Mouse (Mus musculus) hindbrain, embryonic 12.5 days (tissue): ENCODE measurements around the gene Vmn2r42. TPM values are rescaled to one million over a fixed set of nuclear protein-coding genes. Genes with fewer than 3 reads are reported as not detected.
"Not testable (repeated sequence)": the region's sequence is repeated elsewhere in the genome, so short reads cannot be mapped to it uniquely, and the experiment has no call there.

Experiments
- ATAC-seq: fragments of 200-750 bp; cut with Nextera tagmentation; 2 replicates; pipeline ENCODE4 v1.8.0; 2017; ENCODE audit warnings: moderate TSS enrichment; ENCODE audit not compliant: low FRiP score
- H3K27ac ChIP-seq: fragments of 300-500 bp; sonication (generic); 2 replicates; pipeline ENCODE4 v1.5.1; 2016; ENCODE audit warnings: mild to moderate bottlenecking
- H3K27me3 ChIP-seq: fragments of 300-500 bp; sonication (generic); 2 replicates; pipeline ENCODE4 v1.6.1; 2016; ENCODE audit warnings: mild to moderate bottlenecking
- H3K36me3 ChIP-seq: fragments of 300-500 bp; sonication (generic); 2 replicates; pipeline ENCODE4 v1.6.1; 2016; ENCODE audit warnings: mild to moderate bottlenecking
- H3K4me1 ChIP-seq: fragments of 300-500 bp; sonication (generic); 2 replicates; pipeline ENCODE4 v1.6.1; 2016
- H3K4me2 ChIP-seq: fragments of 300-500 bp; sonication (generic); replicated peaks from 2 replicates; pipeline ENCODE4 v1.6.1; 2016; ENCODE audit warnings: mild to moderate bottlenecking
- H3K4me3 ChIP-seq: fragments of 300-500 bp; sonication (generic); 2 replicates; pipeline ENCODE4 v1.5.1; 2016; ENCODE audit warnings: mild to moderate bottlenecking
- H3K9ac ChIP-seq: fragments of 300-500 bp; sonication (generic); 2 replicates; pipeline ENCODE4 v1.6.1; 2016; ENCODE audit warnings: mild to moderate bottlenecking, moderate library complexity
- H3K9me3 ChIP-seq: fragments of 300-500 bp; sonication (generic); replicated peaks from 2 replicates; pipeline ENCODE4 v1.6.1; 2016; ENCODE audit warnings: mild to moderate bottlenecking
- WGBS: fragments of 180-500 bp; shearing (Covaris S2); methylation state at CpG from one replicate; pipeline ENCODE4 v1.1.7; 2016; 5-methylcytosine and 5-hydroxymethylcytosine counted together
- polyA plus RNA-seq: library from polyadenylated mRNA; unstranded; fragments of >200 nt; fragmentation: Nextera tagmentation; extraction: Ambion mirVana; gene quantifications from 2 replicates; pipeline ENCODE4 v1.2.1, GENCODE M21; 2016

Gene Vmn2r42
- polyA plus RNA-seq = not detected in 2 replicates

DNA sequence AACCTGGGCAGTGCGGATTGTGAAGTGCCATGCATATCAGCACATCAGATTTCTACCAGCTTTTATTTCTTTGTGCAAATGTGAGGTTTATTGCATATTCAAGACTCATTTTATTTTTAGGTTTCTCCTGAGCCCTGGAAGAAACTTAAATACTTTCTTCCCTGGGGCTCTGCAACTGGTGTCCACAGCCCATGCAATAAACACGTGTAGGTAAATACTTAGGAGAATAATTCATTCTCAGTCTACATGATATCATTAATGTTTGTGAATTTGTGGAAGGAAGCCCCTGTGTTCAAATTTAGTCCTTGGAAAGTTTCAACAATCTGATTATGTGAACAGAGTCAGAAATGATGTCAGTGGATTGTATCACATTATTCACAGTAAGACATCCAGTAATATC is at the start of gene Vmn2r42:
TSS of gene Vmn2r42 (minus strand) at position 101 of the 400 bp plus-strand sequence.
- not testable (repeated sequence) for H3K9ac ChIP-seq, H3K4me1 ChIP-seq, H3K36me3 ChIP-seq, H3K27ac ChIP-seq, H3K27me3 ChIP-seq, ATAC-seq, H3K4me2 ChIP-seq, H3K9me3 ChIP-seq, H3K4me3 ChIP-seq
- WGBS = no CpG with 5 or more reads among the region's 2 CpGs

DNA sequence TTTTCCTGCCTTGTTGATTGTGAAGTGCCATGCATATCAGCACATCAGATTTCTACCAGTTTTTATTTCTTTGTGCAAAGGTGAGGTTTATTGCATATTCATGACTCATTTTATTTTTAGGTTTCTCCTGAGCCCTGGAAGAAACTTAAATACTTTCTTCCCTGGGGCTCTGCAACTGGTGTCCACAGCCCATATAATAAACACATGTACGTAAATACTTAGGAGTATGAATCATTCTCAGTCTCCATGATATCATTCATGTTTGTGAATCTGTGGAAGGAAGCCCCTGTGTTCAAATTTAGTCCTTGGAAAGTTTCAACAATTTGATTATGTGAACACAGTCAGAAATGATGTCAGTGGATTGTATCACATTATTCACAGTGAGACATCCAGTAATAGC is 38.6 kb downstream of the Vmn2r42 start, which contains the start of gene Vmn2r41:
TSS of gene Vmn2r41 (minus strand) at position 101 of the 400 bp plus-strand sequence.
- H3K4me1 ChIP-seq, H3K27me3 ChIP-seq, H3K4me2 ChIP-seq, H3K27ac ChIP-seq, H3K4me3 ChIP-seq, H3K36me3 ChIP-seq, H3K9me3 ChIP-seq, H3K9ac ChIP-seq, ATAC-seq: not testable (repeated sequence)
- WGBS = no CpG with 5 or more reads among the region's 1 CpGs

Other genes starting within 250 kb of the Vmn2r42 start
- gene Vmn2r41, start 38.7 kb downstream of the Vmn2r42 start, polyA plus RNA-seq = not detected in 2 replicates
- not detected in 2 replicates for gene Vmn2r43, start 60.3 kb upstream of the Vmn2r42 start, polyA plus RNA-seq
- not detected in 2 replicates for gene Vmn2r44, start 183.0 kb upstream of the Vmn2r42 start, polyA plus RNA-seq